ENCODE assay signal across 29 mouse cellular contexts in the genomic region with DNA sequence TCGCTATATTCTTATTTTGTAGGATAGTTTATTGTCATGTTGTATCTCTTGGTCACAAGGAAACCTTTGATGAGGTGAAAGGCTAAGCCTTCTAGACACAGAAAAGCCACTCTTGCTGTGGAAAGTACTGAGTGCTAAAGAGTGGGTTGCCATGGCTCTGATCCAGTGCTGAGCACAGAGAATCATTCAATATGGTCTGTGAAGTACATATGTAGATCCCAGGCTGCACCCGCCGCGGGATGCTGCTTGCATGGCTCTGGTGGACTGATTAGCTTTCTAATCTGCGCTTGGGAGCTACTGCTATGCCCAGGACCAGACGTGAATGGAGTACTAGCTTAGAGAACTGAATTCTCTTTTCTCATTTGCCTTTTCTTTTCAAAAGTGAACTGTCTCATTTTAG.
DNase-seq lines count a peak whose midpoint lies in the region; ATAC-seq and TF ChIP-seq lines count a peak whose summit lies in the region.
"Had no signal": no experiment of that assay in that cellular context is flagged by ENCODE, and none has a peak within 500 bp of the region (broad histone marks: within the 10 kb centered on the region; RNA-seq: fewer than 3 reads in every experiment).

No protein-coding gene starts in this region.

- no peak overlapping the region for H3K4me2 ChIP-seq in forebrain, embryonic 16.5 days (ENCODE audit: low read length)
- no peak overlapping the region for H3K4me2 ChIP-seq in forebrain, embryonic 11.5 days (ENCODE audit: low read depth, low read length, severe bottlenecking)
- no peak overlapping the region for H3K4me2 ChIP-seq in midbrain, embryonic 14.5 days (ENCODE audit: low read length)
- no peak overlapping the region for H3K4me2 ChIP-seq in midbrain, postnatal 0 days (ENCODE audit: low read depth, low read length, poor library complexity, severe bottlenecking)
- H3K4me2 ChIP-seq: embryonic facial prominence, embryonic 12.5 days; heart, embryonic 12.5 days; hindbrain, embryonic 13.5 days; lung, embryonic 15.5 days; midbrain, embryonic 11.5 days had no signal

- no peak for TF ChIP-seq CTCF in midbrain, postnatal 0 days (IDR thresholded peaks at IDR 0.05)

- H3K9me3 ChIP-seq in forebrain, embryonic 16.5 days (ENCODE audit: control insufficient read depth, low read length) = no peaks in the 10 kb centered on the region
- H3K9me3 ChIP-seq in forebrain, embryonic 11.5 days (ENCODE audit: control insufficient read depth, low read length) = no peaks in the 10 kb centered on the region
- no peaks in the 10 kb centered on the region for H3K9me3 ChIP-seq in midbrain, embryonic 14.5 days (ENCODE audit: control insufficient read depth, low read length)
- H3K9me3 ChIP-seq in midbrain, postnatal 0 days (ENCODE audit: low read length) = no peaks in the 10 kb centered on the region
- H3K9me3 ChIP-seq: embryonic facial prominence, embryonic 12.5 days; G1E; heart, embryonic 12.5 days; hindbrain, embryonic 13.5 days; lung, embryonic 15.5 days had no signal

- no peaks in the 10 kb centered on the region for H3K27me3 ChIP-seq in forebrain, embryonic 16.5 days (replicated peaks; ENCODE audit: control insufficient read depth, insufficient read depth, low read length)
- no peaks in the 10 kb centered on the region for H3K27me3 ChIP-seq in forebrain, embryonic 11.5 days (ENCODE audit: control insufficient read depth, insufficient read depth, low read length)
- H3K27me3 ChIP-seq in midbrain, embryonic 14.5 days (ENCODE audit: control insufficient read depth, insufficient read depth, low read length) = no peaks in the 10 kb centered on the region
- H3K27me3 ChIP-seq in midbrain, postnatal 0 days (ENCODE audit: insufficient read depth, low read length) = no peaks in the 10 kb centered on the region
- H3K27me3 ChIP-seq: embryonic facial prominence, embryonic 12.5 days; heart, embryonic 12.5 days; hindbrain, embryonic 13.5 days; lung, embryonic 15.5 days had no signal

- DNase-seq in forebrain, embryonic 11.5 days (ENCODE audit: low spot score) = no peak
- DNase-seq in layer of hippocampus, adult 9-11 months = peak; percentile 51
- DNase-seq in layer of hippocampus, postnatal 25 days (ENCODE audit: extremely low spot score in 1 of 2, low spot score in 1 of 2) = no peak
- DNase-seq in midbrain, embryonic 14.5 days = peak; percentile 30
- DNase-seq in midbrain, postnatal 0 days (ENCODE audit: low spot score) = no peak
- DNase-seq in cerebellum, adult 9-10 months = no peak
- DNase-seq: adrenal gland, adult 8-10 months; cerebellum, adult 11 months; cerebellum, adult 9-11 months; embryo, embryonic 11 days; heart, adult 2 months; heart, postnatal 4 days; kidney, adult 8-10 months; kidney, postnatal 4 days; left cerebral cortex, postnatal 4 days; right cerebral cortex, adult 18-20 months; spleen, adult 18-20 months; thymus, adult 18-20 months; thymus, postnatal 25 days had no signal

- no peak overlapping the region for H3K4me3 ChIP-seq in forebrain, embryonic 16.5 days (replicated peaks; ENCODE audit: low read length)
- H3K4me3 ChIP-seq in forebrain, embryonic 11.5 days (ENCODE audit: low read depth, low read length) = no peak overlapping the region
- H3K4me3 ChIP-seq in midbrain, embryonic 14.5 days (replicated peaks; ENCODE audit: low read depth, low read length) = no peak overlapping the region
- no peak overlapping the region for H3K4me3 ChIP-seq in midbrain, postnatal 0 days (ENCODE audit: low read depth, low read length)
- H3K4me3 ChIP-seq: embryonic facial prominence, embryonic 12.5 days; heart, adult 2 months; heart, embryonic 12.5 days; hindbrain, embryonic 13.5 days; lung, embryonic 15.5 days had no signal

- H3K9ac ChIP-seq in forebrain, embryonic 16.5 days (replicated peaks; ENCODE audit: low read depth, low read length) = no peak overlapping the region
- no peak overlapping the region for H3K9ac ChIP-seq in forebrain, embryonic 11.5 days (ENCODE audit: low read length)
- no peak overlapping the region for H3K9ac ChIP-seq in midbrain, embryonic 14.5 days (replicated peaks; ENCODE audit: low read length)
- H3K9ac ChIP-seq in midbrain, postnatal 0 days (replicated peaks; ENCODE audit: low read length, poor library complexity, severe bottlenecking) = no peak overlapping the region
- H3K9ac ChIP-seq: embryonic facial prominence, embryonic 12.5 days; heart, embryonic 12.5 days; hindbrain, embryonic 13.5 days; lung, embryonic 15.5 days had no signal

- WGBS in forebrain, embryonic 16.5 days = 57% methylated on average over 6 of the region's 6 CpGs
- 85% methylated on average over 6 of the region's 6 CpGs for WGBS in forebrain, embryonic 11.5 days
- WGBS in midbrain, embryonic 14.5 days = 75% methylated on average over 6 of the region's 6 CpGs
- 74% methylated on average over 6 of the region's 6 CpGs for WGBS in midbrain, postnatal 0 days

- H3K27ac ChIP-seq in forebrain, embryonic 16.5 days (ENCODE audit: low read length) = no peak overlapping the region
- no peak overlapping the region for H3K27ac ChIP-seq in forebrain, embryonic 11.5 days (ENCODE audit: low read depth, low read length)
- H3K27ac ChIP-seq in midbrain, embryonic 14.5 days (replicated peaks; ENCODE audit: low read depth, low read length) = no peak overlapping the region
- no peak overlapping the region for H3K27ac ChIP-seq in midbrain, postnatal 0 days (ENCODE audit: low read depth, low read length)
- H3K27ac ChIP-seq: embryonic facial prominence, embryonic 12.5 days; heart, adult 2 months; hindbrain, embryonic 13.5 days; kidney, postnatal 0 days; lung, embryonic 15.5 days; stomach, postnatal 0 days had no signal

- peak; percentile 37; the same call in 1 of the 2 replicates for ATAC-seq in forebrain, embryonic 16.5 days
- no peak for ATAC-seq in forebrain, embryonic 11.5 days (replicated peaks; ENCODE audit: low FRiP score)
- no peak for ATAC-seq in midbrain, embryonic 14.5 days (ENCODE audit: low FRiP score, low TSS enrichment)
- ATAC-seq in midbrain, postnatal 0 days (ENCODE audit: low FRiP score) = no peak
- ATAC-seq: intestine, embryonic 16.5 days had no signal

- peaks cover 10% of the 10 kb centered on the region for H3K4me1 ChIP-seq in forebrain, embryonic 16.5 days (replicated peaks; ENCODE audit: control insufficient read depth, insufficient read depth, low read length)
- peaks cover 4% of the 10 kb centered on the region; the same call in 1 of the 2 replicates for H3K4me1 ChIP-seq in forebrain, embryonic 11.5 days (replicated peaks; ENCODE audit: control insufficient read depth, insufficient read depth, low read length)
- H3K4me1 ChIP-seq in midbrain, embryonic 14.5 days (ENCODE audit: control insufficient read depth, insufficient read depth, low read length) = peaks cover 9% of the 10 kb centered on the region
- no peaks in the 10 kb centered on the region; the same call in 1 of the 2 replicates for H3K4me1 ChIP-seq in midbrain, postnatal 0 days (ENCODE audit: insufficient read depth, low read length)
- H3K4me1 ChIP-seq: embryonic facial prominence, embryonic 12.5 days had no signal

- no peaks in the 10 kb centered on the region for H3K36me3 ChIP-seq in forebrain, embryonic 16.5 days (ENCODE audit: control insufficient read depth, insufficient read depth)
- no peaks in the 10 kb centered on the region for H3K36me3 ChIP-seq in forebrain, embryonic 11.5 days (ENCODE audit: control insufficient read depth, insufficient read depth, low read length)
- peaks cover under 1% of the 10 kb centered on the region; the same call in 1 of the 2 replicates for H3K36me3 ChIP-seq in midbrain, embryonic 14.5 days (ENCODE audit: control insufficient read depth, insufficient read depth, low read length)
- no peaks in the 10 kb centered on the region for H3K36me3 ChIP-seq in midbrain, postnatal 0 days (ENCODE audit: insufficient read depth, low read length)
- H3K36me3 ChIP-seq: lung, embryonic 15.5 days had no signal

Comparison
In these comparisons a context has a peak if more than half of its experiments do, and no peak if none do; other contexts are left out.
1. DNase-seq: peak in layer of hippocampus, adult 9-11 months (single experiment) and midbrain, embryonic 14.5 days (single experiment); none in forebrain, embryonic 11.5 days (single experiment), layer of hippocampus, postnatal 25 days (0 of 2), midbrain, postnatal 0 days (single experiment) and cerebellum, adult 9-10 months (single experiment).